Mouse (Mus musculus) forebrain, postnatal 0 days (tissue): ENCODE results near the gene Amfr. TPM values are rescaled to one million over a fixed set of nuclear protein-coding genes. Genes with fewer than 3 reads are reported as not detected.

Source experiments
- ATAC-seq: fragments of 200-750 bp; cut with Nextera tagmentation; 2 replicates; pipeline ENCODE4 v1.8.0; 2017; ENCODE audit warnings: mild to moderate bottlenecking, moderate library complexity
- DNase-seq: peaks from one replicate; pipeline ENCODE4 v3.0.0-alpha.2; 2015
- H3K27ac ChIP-seq: fragments of 300-500 bp; sonication (generic); 2 replicates; pipeline ENCODE4 v1.5.1; 2014; ENCODE audit warnings: low read depth, mild to moderate bottlenecking, antibody characterized with exemption, low read length, moderate library complexity, mixed read lengths
- H3K27me3 ChIP-seq: fragments of 300-500 bp; sonication (generic); 2 replicates; pipeline ENCODE4 v1.6.1; 2014; ENCODE audit warnings: mild to moderate bottlenecking, low read length, mixed read lengths; ENCODE audit not compliant: insufficient read depth
- H3K36me3 ChIP-seq: fragments of 300-500 bp; sonication (generic); 2 replicates; pipeline ENCODE4 v1.6.1; 2014; ENCODE audit warnings: mild to moderate bottlenecking, moderate library complexity; ENCODE audit not compliant: insufficient read depth
- H3K4me1 ChIP-seq: fragments of 300-500 bp; sonication (generic); 2 replicates; pipeline ENCODE4 v1.6.1; 2014; ENCODE audit warnings: antibody characterized with exemption; ENCODE audit not compliant: insufficient read depth
- H3K4me2 ChIP-seq: fragments of 300-500 bp; sonication (generic); 2 replicates; pipeline ENCODE4 v1.6.1; 2014; ENCODE audit warnings: low read depth, mild to moderate bottlenecking, moderate library complexity
- H3K4me3 ChIP-seq: fragments of 300-500 bp; sonication (generic); 2 replicates; pipeline ENCODE4 v1.5.1; 2014; ENCODE audit warnings: low read depth, low read length, mixed read lengths
- H3K9ac ChIP-seq: fragments of 300-500 bp; sonication (generic); 2 replicates; pipeline ENCODE4 v1.6.1; 2014; ENCODE audit warnings: mild to moderate bottlenecking
- H3K9me3 ChIP-seq: fragments of 300-500 bp; sonication (generic); 2 replicates; pipeline ENCODE4 v1.6.1; 2016; ENCODE audit warnings: low read length
- CTCF ChIP-seq: sonication (generic); IDR thresholded peaks from 2 replicates; pipeline ENCODE4 v1.5.1; 2016; ENCODE audit warnings: antibody characterized with exemption, control low read depth, low read depth
- WGBS: fragments of 180-500 bp; shearing (Covaris S2); extraction: QIAGEN DNeasy Blood & Tissue Kit; methylation state at CpG from one replicate; pipeline ENCODE4 v1.1.7; 2014; 5-methylcytosine and 5-hydroxymethylcytosine counted together
- microRNA-seq, 2 experiments: library from miRNA; unstranded; fragments of <30 nt; microRNA quantifications; one replicate each; pipeline ENCODE4; 2016
- polyA plus RNA-seq: library from polyadenylated mRNA; unstranded; fragments of >200 nt; fragmentation: Nextera tagmentation; extraction: Ambion mirVana; gene quantifications from 2 replicates; pipeline ENCODE4 v1.2.1, GENCODE M21; 2015
- total RNA-seq: library from RNA; depleted of rRNA; stranded (reverse); fragments of >200 nt; gene quantifications from 2 replicates; pipeline ENCODE4 v1.2.3, GENCODE M21; 2014; rRNA removed

Amfr gene
- total and polyA plus RNA-seq, 2 experiments from 2014 or later, result 90.2 to 163 TPM

- Histone ChIP-seq H3K36me3 (peaks cover 10% of the 10 kb centered on the region; the same call in 1 of the 2 replicates), H3K27me3 (no peaks in the 10 kb centered on the region), H3K9ac (no peak overlapping the region), H3K4me2 (no peak overlapping the region), H3K4me3 (no peak overlapping the region), H3K9me3 (no peaks in the 10 kb centered on the region), H3K4me1 (0 out of 2 replicates have a peak, but pooled peaks cover 4% of the 10 kb centered on the region), H3K27ac (no peak overlapping the region)
- ATAC-seq (no peak; the same call in 1 of the 2 replicates), DNase-seq (peak; percentile 30)
- WGBS, result 58% methylated on average over 2 of the region's 2 CpGs
- TF ChIP-seq CTCF, result no peak
Measured at GRCm38 (mm10) chr8:93933288-93933687, 79.4 kb downstream of the Amfr start.

GRCm38 (mm10) chr8:93932873-93933272 lies 79.8 kb downstream of the Amfr start:
- H3K4me2 ChIP-seq, result no peak overlapping the region
- H3K4me1 ChIP-seq, result 0 out of 2 replicates have a peak, but pooled peaks cover 4% of the 10 kb centered on the region
- H3K27ac ChIP-seq, result peak overlapping the region; percentile 54
- H3K27me3 ChIP-seq, result no peaks in the 10 kb centered on the region
- peak; percentile 92 for TF ChIP-seq CTCF
- no peaks in the 10 kb centered on the region for H3K9me3 ChIP-seq
- 15% methylated on average over 6 of the region's 6 CpGs for whole genome bisulfite sequencing
- DNase-seq (peak; percentile 84), ATAC-seq (peak; percentile 86)
- no peak overlapping the region for H3K9ac ChIP-seq
- peaks cover 10% of the 10 kb centered on the region; the same call in 1 of the 2 replicates for H3K36me3 ChIP-seq
- H3K4me3 ChIP-seq, result no peak overlapping the region

GRCm38 (mm10) chr8:93931336-93931735 lies 81.3 kb downstream of the Amfr start:
- TF ChIP-seq CTCF, result no peak
- DNase-seq (peak; percentile 44), ATAC-seq (peak; percentile 19; the same call in 1 of the 2 replicates)
- Histone ChIP-seq H3K4me3 (no peak overlapping the region), H3K9ac (no peak overlapping the region), H3K27ac (peak overlapping the region; percentile 54; the same call in 1 of the 2 replicates), H3K36me3 (peaks cover 10% of the 10 kb centered on the region; the same call in 1 of the 2 replicates), H3K4me2 (no peak overlapping the region), H3K27me3 (no peaks in the 10 kb centered on the region), H3K4me1 (0 out of 2 replicates have a peak, but pooled peaks cover 4% of the 10 kb centered on the region), H3K9me3 (no peaks in the 10 kb centered on the region)
- WGBS, result 15% methylated on average over 6 of the region's 6 CpGs

- no peak for DNase-seq
- 0 out of 2 replicates have a peak, but pooled peaks cover 4% of the 10 kb centered on the region for H3K4me1 ChIP-seq
- no peak overlapping the region for H3K27ac ChIP-seq
- no peak overlapping the region for H3K4me3 ChIP-seq
- H3K36me3 ChIP-seq, result peaks cover 7% of the 10 kb centered on the region; the same call in 1 of the 2 replicates
- WGBS, result 90% methylated on average over 4 of the region's 4 CpGs
- ATAC-seq, result no peak
- H3K4me2 ChIP-seq, result no peak overlapping the region
- no peak overlapping the region for H3K9ac ChIP-seq
- no peaks in the 10 kb centered on the region for H3K27me3 ChIP-seq
- no peak for TF ChIP-seq CTCF
- no peaks in the 10 kb centered on the region for H3K9me3 ChIP-seq
Measured at GRCm38 (mm10) chr8:93929233-93929632, 83.4 kb downstream of the Amfr start.

- 32% methylated on average over 3 of the region's 3 CpGs for WGBS
- Histone ChIP-seq H3K4me3 (no peak overlapping the region), H3K9me3 (no peaks in the 10 kb centered on the region), H3K27ac (peak overlapping the region; percentile 40; the same call in 1 of the 2 replicates), H3K36me3 (0 out of 2 replicates have a peak, but pooled peaks cover 4% of the 10 kb centered on the region), H3K27me3 (no peaks in the 10 kb centered on the region), H3K4me2 (no peak overlapping the region), H3K4me1 (peaks cover 7% of the 10 kb centered on the region), H3K9ac (no peak overlapping the region)
- ATAC-seq, result peak; percentile 58; the same call in 1 of the 2 replicates
- DNase-seq, result no peak
- no peak for TF ChIP-seq CTCF
Measured at GRCm38 (mm10) chr8:93925513-93925912, 87.1 kb downstream of the Amfr start.

GRCm38 (mm10) chr8:93923897-93924334 lies 88.7 kb downstream of the Amfr start:
- 41% methylated on average over 7 of the region's 7 CpGs for WGBS
- H3K4me2 ChIP-seq, result no peak overlapping the region
- no peak overlapping the region for H3K27ac ChIP-seq
- H3K4me3 ChIP-seq, result no peak overlapping the region
- no peaks in the 10 kb centered on the region for H3K9me3 ChIP-seq
- ATAC-seq, result no peak
- DNase-seq, result no peak
- peaks cover 20% of the 10 kb centered on the region for H3K4me1 ChIP-seq
- no peak for TF ChIP-seq CTCF
- no peak overlapping the region for H3K9ac ChIP-seq
- H3K27me3 ChIP-seq, result no peaks in the 10 kb centered on the region
- H3K36me3 ChIP-seq, result 0 out of 2 replicates have a peak, but pooled peaks cover 1% of the 10 kb centered on the region

Small RNAs within 50 kb of the gene (microRNA-seq; reads per million reads assigned to microRNA genes)
- gene Gm24159, result 0 reads per million in 2 experiments

Other genes starting within 250 kb of the Amfr start
- 273 and 314 TPM in 2 replicates for gene Gnao1, start 202.9 kb downstream of the Amfr start, total RNA-seq
- 239 and 301 TPM in 2 replicates for gene Gnao1, start 202.9 kb downstream of the Amfr start, polyA plus RNA-seq
- 107 and 110 TPM in 2 replicates for gene Nudt21, start 24.2 kb upstream of the Amfr start, total RNA-seq
- gene Nudt21, start 24.2 kb upstream of the Amfr start, polyA plus RNA-seq, result 104 and 131 TPM in 2 replicates
- gene Ogfod1, start 24.4 kb upstream of the Amfr start, total RNA-seq, result 15.4 and 17.9 TPM in 2 replicates
- gene Ogfod1, start 24.4 kb upstream of the Amfr start, polyA plus RNA-seq, result 5.3 and 8.2 TPM in 2 replicates
- 21.1 and 22.6 TPM in 2 replicates for gene Bbs2, start 86.1 kb upstream of the Amfr start, total RNA-seq
- 8.9 and 14.9 TPM in 2 replicates for gene Bbs2, start 86.1 kb upstream of the Amfr start, polyA plus RNA-seq
- not detected in 2 replicates for gene Mt4, start 124.4 kb upstream of the Amfr start, total RNA-seq
- not detected in 2 replicates for gene Mt4, start 124.4 kb upstream of the Amfr start, polyA plus RNA-seq
- gene Mt3, start 139.8 kb upstream of the Amfr start, total RNA-seq, result 151 and 445 TPM in 2 replicates
- 316 and 341 TPM in 2 replicates for gene Mt3, start 139.8 kb upstream of the Amfr start, polyA plus RNA-seq
- 36.4 and 88.1 TPM in 2 replicates for gene Mt2, start 159.8 kb upstream of the Amfr start, total RNA-seq
- 139 and 143 TPM in 2 replicates for gene Mt2, start 159.8 kb upstream of the Amfr start, polyA plus RNA-seq
- gene Mt1, start 166.2 kb upstream of the Amfr start, total RNA-seq, result 205 and 418 TPM in 2 replicates
- gene Mt1, start 166.2 kb upstream of the Amfr start, polyA plus RNA-seq, result 386 and 411 TPM in 2 replicates
- 43.7 and 44.5 TPM in 2 replicates for gene Nup93, start 201.7 kb upstream of the Amfr start, total RNA-seq
- gene Nup93, start 201.7 kb upstream of the Amfr start, polyA plus RNA-seq, result 31.4 and 36.7 TPM in 2 replicates